Mouse (Mus musculus): ENCODE results near the gene Prnp. TPM values are rescaled to one million over a fixed set of nuclear protein-coding genes. Genes with fewer than 3 reads are reported as not detected.

The Prnp gene
- total RNA-seq (2021): 10 to 100 TPM; 89.2 to 90.0 TPM

DNA sequence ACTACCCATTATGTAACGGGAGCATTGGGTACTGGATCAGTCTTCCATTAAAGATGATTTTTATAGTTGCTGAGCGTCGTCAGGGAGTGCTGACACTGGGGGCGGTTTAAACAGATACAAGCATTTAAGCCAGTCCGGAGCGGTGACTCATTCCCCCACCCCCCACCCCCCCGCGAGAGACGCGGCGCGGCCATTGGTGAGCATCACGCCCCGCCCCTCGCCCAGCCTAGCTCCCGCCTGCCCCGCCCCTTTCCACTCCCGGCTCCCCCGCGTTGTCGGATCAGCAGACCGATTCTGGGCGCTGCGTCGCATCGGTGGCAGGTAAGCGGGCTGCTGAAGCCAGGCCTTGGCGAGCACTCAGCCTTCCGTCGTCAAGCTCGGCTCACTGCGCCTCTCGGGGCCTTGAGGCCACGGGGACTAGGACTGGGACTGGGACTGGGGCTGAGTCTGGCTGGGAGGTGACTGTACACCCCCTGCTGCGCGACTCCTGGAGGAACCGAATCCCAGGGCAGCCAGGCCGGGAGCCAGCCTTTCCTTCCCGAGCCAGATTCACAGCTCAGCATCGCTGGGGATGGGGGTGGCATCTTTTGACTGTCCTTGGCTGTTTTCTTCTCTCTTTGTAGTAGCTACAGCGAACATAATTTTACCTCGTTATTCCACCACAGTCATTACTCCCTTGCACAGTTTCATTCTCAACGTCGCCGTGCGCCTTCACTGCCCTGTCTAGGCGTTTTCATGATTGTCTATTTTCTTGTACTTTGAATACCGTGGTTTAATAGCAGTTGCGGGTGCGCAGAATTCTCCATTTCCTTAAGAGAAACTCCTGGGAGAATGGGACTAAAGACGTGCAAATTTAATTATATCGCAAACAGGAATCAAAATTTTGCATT, at the start of gene Prnp, which contains the start of gene Prn:
Gene Prnp, plus strand, starts transcription at position 246 of the 890 bp plus-strand sequence.
Gene Prn, plus strand, starts transcription at position 275 of the 890 bp plus-strand sequence.
- peak; percentile 72 for DNase-seq (ENCODE audit: low spot score)
- intact Hi-C loops (cut with DNase I): no loop called here

DNA sequence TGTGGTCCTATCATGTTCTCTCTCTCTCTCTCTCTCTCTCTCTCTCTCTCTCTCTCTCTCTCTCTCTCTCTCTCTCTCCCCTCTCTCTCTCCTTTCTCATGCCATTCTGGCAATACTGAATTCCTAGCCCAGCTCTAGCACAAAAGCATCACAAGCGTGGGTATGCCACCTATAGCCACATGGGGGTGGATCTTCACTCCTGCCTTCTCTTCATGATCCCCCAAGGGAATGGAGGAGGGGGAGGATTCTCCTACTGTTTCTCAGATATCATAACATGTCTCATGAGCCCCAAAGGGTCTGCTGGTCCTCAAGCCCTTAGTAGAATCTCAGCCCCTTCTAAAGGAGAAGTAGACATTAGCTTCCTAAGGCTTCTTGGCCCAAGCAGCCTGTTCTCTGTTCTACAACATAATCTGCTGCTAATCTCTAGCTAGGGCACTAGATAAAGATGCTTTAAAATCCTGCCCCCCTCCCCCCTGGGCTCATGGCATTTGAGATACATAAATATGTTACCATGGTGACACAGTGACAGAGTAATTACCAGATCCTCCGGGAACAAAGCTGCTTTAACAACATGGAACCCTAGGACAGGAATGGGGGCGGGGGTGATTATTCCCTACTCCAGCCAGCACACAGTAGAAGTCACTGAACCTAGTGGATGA, 47.0 kb upstream of the Prnp start:
- no peak for DNase-seq (ENCODE audit: low spot score)
- intact Hi-C loops (cut with DNase I): no loop called here

DNA sequence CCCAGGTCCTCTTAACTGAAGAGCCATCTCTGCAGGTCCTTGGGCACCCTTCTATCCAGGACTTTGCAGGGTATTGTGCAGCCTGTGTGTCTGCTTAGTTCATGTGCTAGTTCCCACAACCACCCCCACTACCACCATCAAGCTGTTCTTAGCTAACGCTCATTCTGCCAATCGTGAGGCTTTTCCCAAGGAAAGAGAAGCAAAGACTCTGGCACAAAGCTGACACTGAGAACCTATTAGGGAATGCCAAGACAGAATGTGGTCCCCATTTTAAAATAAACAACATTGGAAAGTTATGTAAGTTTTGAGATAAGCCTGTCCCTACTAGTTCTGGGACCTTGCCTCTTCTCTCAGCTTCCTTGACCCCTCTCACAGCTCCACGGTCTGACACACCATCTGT, 46.3 kb upstream of the Prnp start:
- intact Hi-C loops (cut with DNase I): no loop called here
- DNase-seq (ENCODE audit: low spot score): no peak

GRCm38 (mm10) chr2:131864262-131864796, 45.4 kb upstream of the Prnp start:
- no peak for DNase-seq (ENCODE audit: low spot score)

GRCm38 (mm10) chr2:131866676-131867075, 43.1 kb upstream of the Prnp start:
- intact Hi-C loops (cut with DNase I): no loop called here

More at GRCm38 (mm10) chr2:131864262-131864796, 45.4 kb upstream of the Prnp start:
- intact Hi-C loops (cut with DNase I): no loop called here

GRCm38 (mm10) chr2:131868983-131869382, 40.7 kb upstream of the Prnp start:
- intact Hi-C loops (cut with DNase I): no loop called here
- DNase-seq (ENCODE audit: low spot score): no peak

More at GRCm38 (mm10) chr2:131866676-131867075, 43.1 kb upstream of the Prnp start:
- DNase-seq (ENCODE audit: low spot score): no peak

DNA sequence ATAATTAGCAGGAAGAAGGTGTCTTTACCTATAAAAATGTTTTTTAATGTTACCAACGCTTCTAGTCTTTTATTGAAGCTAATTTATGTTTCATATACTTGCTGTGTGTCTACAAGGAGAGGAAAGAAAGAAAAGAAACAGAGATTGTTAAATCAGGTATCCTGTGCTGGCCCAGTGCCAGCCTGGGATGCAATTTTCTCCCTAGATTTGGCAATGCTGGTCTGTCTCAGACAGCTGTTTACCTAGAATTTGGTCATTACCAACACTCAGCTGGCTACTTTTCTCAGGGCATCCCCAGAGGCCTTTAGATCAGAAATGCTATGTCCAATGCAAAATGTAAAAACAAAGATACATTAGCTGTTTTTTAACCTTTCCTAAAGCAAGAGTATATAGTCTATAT, 36.4 kb upstream of the Prnp start:
- intact Hi-C loops (cut with DNase I): no loop called here

DNA sequence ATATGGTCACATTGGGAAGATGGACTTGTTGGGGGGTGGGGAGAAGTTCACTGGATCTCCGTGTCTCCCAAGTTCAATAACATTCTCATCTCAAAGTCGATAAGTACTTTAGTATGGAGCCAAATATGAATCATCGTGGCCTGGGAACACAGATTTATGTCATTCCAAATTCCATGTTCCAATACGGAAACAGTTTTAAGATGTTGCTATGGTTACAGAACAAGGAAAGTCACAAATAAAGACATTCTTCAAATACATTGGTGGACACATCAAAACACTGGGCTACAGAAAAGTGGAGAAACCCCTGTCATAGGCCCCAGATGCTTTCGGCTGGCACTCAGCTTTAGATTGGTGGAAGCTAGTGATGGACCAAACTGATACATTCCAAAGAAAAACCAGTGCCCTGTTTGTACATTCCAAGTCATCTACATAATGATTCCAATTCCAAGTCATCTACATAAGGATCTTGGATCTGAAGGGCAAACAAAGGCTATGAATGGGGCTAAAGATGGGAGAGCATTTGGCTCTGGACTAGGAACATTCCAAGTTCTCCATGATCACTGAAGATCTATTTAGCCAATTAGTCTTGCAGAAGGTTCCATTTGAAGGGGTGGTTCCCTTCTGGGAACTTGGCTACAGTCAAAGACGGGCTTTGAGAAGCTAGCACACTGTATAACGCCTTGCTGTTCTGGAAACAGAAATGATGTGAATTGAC, 33.0 kb upstream of the Prnp start:
- intact Hi-C loops (cut with DNase I): no loop called here
- DNase-seq (ENCODE audit: low spot score): no peak

More for the DNA sequence above, 36.4 kb upstream of the Prnp start:
- DNase-seq (ENCODE audit: low spot score): no peak

DNA sequence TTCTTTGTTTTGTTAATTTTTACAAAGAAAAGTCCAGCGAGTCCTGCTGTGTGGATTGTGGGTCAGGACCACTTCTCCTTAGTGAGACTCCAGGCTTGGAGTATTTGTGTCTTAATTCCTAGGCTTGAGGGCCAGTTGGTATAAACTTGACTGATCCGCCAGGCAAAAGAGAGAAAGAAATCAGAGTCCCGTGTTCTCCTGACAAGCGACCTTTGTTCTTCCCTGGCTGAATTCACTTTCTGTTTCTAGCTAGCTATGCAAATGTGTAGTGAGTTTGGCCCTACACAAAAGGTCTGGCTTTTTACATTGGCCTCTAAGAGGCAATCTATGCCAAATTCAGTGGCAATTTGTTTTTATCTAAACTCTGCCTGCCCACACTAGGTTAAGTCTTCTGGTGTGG, 28.0 kb upstream of the Prnp start:
- no peak for DNase-seq (ENCODE audit: low spot score)
- intact Hi-C loops (cut with DNase I): no loop called here

DNA sequence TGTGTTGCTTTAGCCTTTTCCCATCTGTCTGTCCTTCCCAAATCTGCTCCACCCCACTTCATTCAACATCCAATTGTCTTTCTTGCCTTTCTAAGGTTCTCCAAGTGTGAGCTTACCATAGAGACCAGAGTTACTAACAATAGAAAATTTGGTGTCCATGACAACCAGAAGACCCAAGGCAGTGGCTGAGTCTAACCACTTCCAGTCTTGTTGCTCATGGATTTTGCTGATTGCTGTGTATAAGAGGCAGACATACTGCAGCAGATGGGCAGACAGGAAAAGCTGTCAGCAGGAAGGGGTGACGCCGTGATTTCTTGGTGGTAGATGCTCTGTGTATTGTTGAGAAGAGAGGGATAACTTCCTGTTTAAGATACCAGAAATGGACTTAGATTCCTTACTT, 26.6 kb upstream of the Prnp start:
- DNase-seq (ENCODE audit: low spot score): no peak
- intact Hi-C loops (cut with DNase I): no loop called here

DNA sequence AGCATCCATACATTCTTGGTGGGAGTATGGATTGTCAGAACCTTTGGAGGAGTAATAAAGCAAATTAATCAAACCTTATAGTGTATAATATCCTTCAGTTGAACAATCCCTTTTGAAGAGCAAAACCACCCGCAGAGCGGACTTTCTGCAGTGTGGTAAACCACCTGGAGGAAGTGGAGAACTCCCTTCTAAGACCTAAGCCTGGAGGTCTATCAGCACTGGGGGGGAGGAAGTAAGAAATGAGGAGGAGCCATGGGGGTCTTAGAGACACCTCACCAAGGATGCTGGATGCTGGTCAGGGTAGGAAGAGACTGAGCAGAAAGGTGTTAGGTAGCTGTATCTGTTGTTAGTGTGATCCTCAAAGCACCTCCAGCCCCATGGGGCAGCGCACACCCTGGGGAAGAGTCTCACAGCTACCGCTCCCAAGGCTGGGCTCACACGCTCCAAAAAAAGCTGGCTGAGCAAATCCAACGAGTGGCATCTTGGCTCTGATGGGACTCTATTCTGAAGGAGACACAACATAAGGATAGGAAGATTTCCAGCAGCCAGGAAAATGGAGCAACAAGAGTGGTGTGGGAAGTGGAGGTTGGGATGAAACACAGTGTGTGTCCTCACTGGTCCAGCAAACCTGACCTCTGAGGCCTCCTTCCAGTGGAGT, 23.1 kb upstream of the Prnp start:
- no peak for DNase-seq (ENCODE audit: low spot score)
- intact Hi-C loops (cut with DNase I): no loop called here

GRCm38 (mm10) chr2:131888233-131888632, 21.5 kb upstream of the Prnp start:
- DNase-seq (ENCODE audit: low spot score): no peak
- intact Hi-C loops (cut with DNase I): no loop called here

DNA sequence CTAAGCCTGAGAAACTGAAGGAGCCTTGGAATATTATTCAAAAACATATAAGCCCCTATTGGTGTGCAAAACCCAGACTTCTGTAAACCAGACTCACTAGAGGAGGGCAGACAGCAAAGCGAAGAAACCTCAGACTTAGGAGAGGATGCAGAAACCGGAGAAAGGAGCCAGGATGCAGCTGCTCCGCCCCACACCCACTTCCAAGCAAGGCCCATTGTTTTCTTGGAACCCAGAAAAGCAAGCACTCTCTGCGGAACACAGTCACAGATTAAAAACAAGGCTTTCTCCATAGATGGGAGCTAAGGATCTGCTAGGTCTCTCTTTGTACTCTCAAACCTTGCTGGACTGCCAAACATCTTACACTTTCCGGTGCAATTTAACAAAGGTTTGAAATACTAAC, 17.2 kb upstream of the Prnp start:
- intact Hi-C loops (cut with DNase I): no loop called here
- no peak for DNase-seq (ENCODE audit: low spot score)

GRCm38 (mm10) chr2:131895106-131895505, 14.6 kb upstream of the Prnp start:
- no peak for DNase-seq (ENCODE audit: low spot score)
- intact Hi-C loops (cut with DNase I): no loop called here

DNA sequence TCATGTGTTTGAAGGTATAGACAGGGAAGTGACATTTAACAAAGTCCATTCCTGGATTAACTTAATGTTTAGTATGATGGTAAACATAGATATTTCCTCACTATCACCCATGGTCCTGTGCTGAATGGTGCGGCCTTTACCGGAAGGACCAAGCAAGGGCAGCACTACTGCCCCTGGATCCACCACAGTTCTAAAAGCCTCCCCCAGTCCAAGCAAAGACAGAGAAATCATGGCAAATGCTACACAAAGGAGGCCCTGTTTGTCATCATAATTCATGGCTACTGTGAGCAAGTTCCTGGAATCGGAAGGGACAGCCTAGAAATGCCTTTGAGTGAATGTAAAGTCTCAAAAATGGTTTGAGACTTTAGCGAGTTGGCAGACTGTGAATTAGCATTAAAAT, 13.7 kb upstream of the Prnp start:
- intact Hi-C loops (cut with DNase I): no loop called here

GRCm38 (mm10) chr2:131897336-131898109, 12.2 kb upstream of the Prnp start:
- no peak for DNase-seq (ENCODE audit: low spot score)
- intact Hi-C loops (cut with DNase I): no loop called here

More for the DNA sequence above, 13.7 kb upstream of the Prnp start:
- no peak for DNase-seq (ENCODE audit: low spot score)

GRCm38 (mm10) chr2:131902423-131902822, 7.3 kb upstream of the Prnp start:
- intact Hi-C loops (cut with DNase I): loop anchor here (5.0 kb wide), 1 partner anchor 45 kb away; no protein-coding TSS in a partner anchor
- DNase-seq (ENCODE audit: low spot score): no peak

- DNase-seq (ENCODE audit: low spot score): peak; percentile 47
- intact Hi-C loops (cut with DNase I): loop anchor here (5.0 kb wide), 1 partner anchor 44 kb away; no protein-coding TSS in a partner anchor
Observed at GRCm38 (mm10) chr2:131902867-131903266, 6.9 kb upstream of the Prnp start.

GRCm38 (mm10) chr2:131905025-131905424, 4.7 kb upstream of the Prnp start:
- DNase-seq (ENCODE audit: low spot score): no peak
- intact Hi-C loops (cut with DNase I): no loop called here

Measured in heart, postnatal 25 days (tissue).